Mouse (Mus musculus) MEL (cell line): Measurements from ENCODE around the gene Cym. TPM values are rescaled to one million over a fixed set of nuclear protein-coding genes. Genes with fewer than 3 reads are reported as not detected.

Experiments used
- DNase-seq: peaks from one replicate; pipeline ENCODE4 v3.0.0; 2011; ENCODE audit warnings: low read depth, low spot score
- H3K27ac ChIP-seq: 2 replicates; pipeline ENCODE4 v1.5.1; 2012; ENCODE audit warnings: low read depth, mild to moderate bottlenecking, control low read depth, low read length, moderate library complexity; ENCODE audit not compliant: control insufficient read depth
- H3K27me3 ChIP-seq, 2 experiments: fragments of 150-350 bp in 1 of 2; sonication (generic) in 1 of 2; 2 replicates each; pipeline ENCODE4 v1.6.1; 2012; ENCODE audit warnings: low read length in 2 of 2, mild to moderate bottlenecking in 2 of 2, improper control_type of control experiment in 1 of 2, moderate library complexity in 1 of 2; ENCODE audit not compliant: insufficient read depth in 2 of 2, control insufficient read depth in 1 of 2
- H3K36me3 ChIP-seq, 2 experiments: 2 replicates each; pipeline ENCODE4 v1.6.1; 2012 to 2014; ENCODE audit warnings: low read length in 2 of 2, improper control_type of control experiment in 1 of 2, inconsistent platforms in 1 of 2, mild to moderate bottlenecking in 1 of 2; ENCODE audit not compliant: insufficient read depth in 2 of 2, control insufficient read depth in 1 of 2
- H3K4me1 ChIP-seq, 2 experiments: fragments of 150-350 bp in 1 of 2; sonication (generic) in 1 of 2; 2 replicates each; pipeline ENCODE4 v1.6.1; 2012; ENCODE audit warnings: low read length in 2 of 2, improper control_type of control experiment in 1 of 2, mild to moderate bottlenecking in 1 of 2; ENCODE audit not compliant: insufficient read depth in 2 of 2, control insufficient read depth in 1 of 2
- H3K4me3 ChIP-seq, 2 experiments: fragments of 150-350 bp in 1 of 2; sonication (generic) in 1 of 2; 2 replicates each; pipeline ENCODE4 v1.5.1; 2012; ENCODE audit warnings: low read depth in 2 of 2, low read length in 2 of 2, mild to moderate bottlenecking in 2 of 2, moderate library complexity in 2 of 2, control low read depth in 1 of 2, improper control_type of control experiment in 1 of 2; ENCODE audit not compliant: control insufficient read depth in 1 of 2, insufficient read depth in 1 of 2
- H3K79me2 ChIP-seq: 2 replicates; pipeline ENCODE4 v1.6.1; 2012; ENCODE audit warnings: mild to moderate bottlenecking, low read length, moderate library complexity; ENCODE audit not compliant: control insufficient read depth, poor library complexity, insufficient read depth
- H3K9ac ChIP-seq: 2 replicates; pipeline ENCODE4 v1.6.1; 2012; ENCODE audit warnings: low read depth, mild to moderate bottlenecking, control low read depth, low read length, moderate library complexity; ENCODE audit not compliant: control insufficient read depth, poor library complexity, severe bottlenecking
- H3K9me3 ChIP-seq: fragments of 150-350 bp; sonication (generic); replicated peaks from 2 replicates; pipeline ENCODE4 v1.6.1; 2012; ENCODE audit warnings: mild to moderate bottlenecking, low read length, improper control_type of control experiment, moderate library complexity; ENCODE audit not compliant: insufficient read depth
- CTCF ChIP-seq, 3 experiments: IDR thresholded peaks in 2 of 3; conservative IDR thresholded peaks in 1 of 3; 2 replicates each; pipeline ENCODE4 v1.5.1; 2011 to 2012; ENCODE audit warnings: low read length in 3 of 3, low read depth in 2 of 3, mild to moderate bottlenecking in 2 of 3, improper control_type of control experiment in 1 of 3, inconsistent platforms in 1 of 3, mixed read lengths in 1 of 3, moderate library complexity in 1 of 3; ENCODE audit not compliant: control insufficient read depth in 1 of 3, insufficient read depth in 1 of 3, poor library complexity in 1 of 3, severe bottlenecking in 1 of 3
- ELF1 ChIP-seq: IDR thresholded peaks from 2 replicates; pipeline ENCODE4 v1.6.1; 2014; ENCODE audit warnings: low read depth, mild to moderate bottlenecking, inconsistent platforms, low read length, improper control_type of control experiment, moderate library complexity
- ETS1 ChIP-seq: IDR thresholded peaks from 2 replicates; pipeline ENCODE4 v1.6.1; 2012; ENCODE audit warnings: low read depth, mild to moderate bottlenecking, inconsistent platforms, low read length, improper control_type of control experiment, moderate library complexity
- GABPA ChIP-seq: IDR thresholded peaks from 2 replicates; pipeline ENCODE4 v1.6.1; 2012; ENCODE audit warnings: low read depth, mild to moderate bottlenecking, inconsistent platforms, low read length, improper control_type of control experiment, moderate library complexity
- MAZ ChIP-seq: IDR thresholded peaks from 2 replicates; pipeline ENCODE4 v1.6.1; 2012; ENCODE audit warnings: low read depth, mild to moderate bottlenecking, inconsistent platforms, low read length, improper control_type of control experiment
- MYB ChIP-seq: IDR thresholded peaks from 2 replicates; pipeline ENCODE4 v1.6.1; 2011; ENCODE audit warnings: mild to moderate bottlenecking, low read depth, low read length, improper control_type of control experiment
- NRF1 ChIP-seq: IDR thresholded peaks from 2 replicates; pipeline ENCODE4 v1.6.1; 2014; ENCODE audit warnings: low read depth, mild to moderate bottlenecking, inconsistent platforms, low read length, improper control_type of control experiment, moderate library complexity; ENCODE audit not compliant: poor library complexity, insufficient read depth, severe bottlenecking
- POLR2AphosphoS5 ChIP-seq: IDR thresholded peaks from 2 replicates; pipeline ENCODE4 v1.6.1; 2012; ENCODE audit warnings: low read depth, borderline replicate concordance, mild to moderate bottlenecking, inconsistent platforms, low read length, moderate library complexity, mixed read lengths
- SIN3A ChIP-seq: IDR thresholded peaks from 2 replicates; pipeline ENCODE4 v1.6.1; 2012; ENCODE audit warnings: low read length, improper control_type of control experiment, inconsistent platforms
- TCF12 ChIP-seq: IDR thresholded peaks from 2 replicates; pipeline ENCODE4 v1.6.1; 2014; ENCODE audit warnings: low read depth, mild to moderate bottlenecking, inconsistent platforms, low read length, improper control_type of control experiment, moderate library complexity
- UBTF ChIP-seq: IDR thresholded peaks from 2 replicates; pipeline ENCODE4 v1.6.1; 2012; ENCODE audit warnings: low read depth, mild to moderate bottlenecking, inconsistent platforms, low read length, improper control_type of control experiment, moderate library complexity, borderline replicate concordance; ENCODE audit not compliant: insufficient read depth
- USF2 ChIP-seq, 2 experiments: IDR thresholded peaks; 2 replicates each; pipeline ENCODE4 v1.6.1; 2011 to 2012; ENCODE audit warnings: improper control_type of control experiment in 2 of 2, low read length in 2 of 2, borderline replicate concordance in 1 of 2, inconsistent platforms in 1 of 2, low read depth in 1 of 2, mild to moderate bottlenecking in 1 of 2; ENCODE audit not compliant: insufficient read depth in 1 of 2
- ZC3H11A ChIP-seq: IDR thresholded peaks from 2 replicates; pipeline ENCODE4 v1.6.1; 2012; ENCODE audit warnings: low read depth, mild to moderate bottlenecking, inconsistent platforms, low read length, improper control_type of control experiment
- ZKSCAN1 ChIP-seq: IDR thresholded peaks from 2 replicates; pipeline ENCODE4 v1.6.1; 2012; ENCODE audit warnings: low read depth, mild to moderate bottlenecking, inconsistent platforms, low read length, improper control_type of control experiment, moderate library complexity
- ZMIZ1 ChIP-seq: IDR thresholded peaks from 2 replicates; pipeline ENCODE4 v1.6.1; 2012; ENCODE audit warnings: low read depth, mild to moderate bottlenecking, inconsistent platforms, low read length, improper control_type of control experiment, moderate library complexity
- ZNF384 ChIP-seq: IDR thresholded peaks from 2 replicates; pipeline ENCODE4 v1.6.1; 2012; ENCODE audit warnings: low read depth, mild to moderate bottlenecking, inconsistent platforms, low read length, improper control_type of control experiment
- polyA plus RNA-seq, 2 experiments: library from polyadenylated mRNA; stranded (reverse) in 1 of 2; unstranded in 1 of 2; fragments of >175 nt in 1 of 2; fragments of >200 nt in 1 of 2; gene quantifications; 2 replicates each; pipeline versions ENCODE4 v1.2.1 to v1.2.4; 2012; ENCODE audit warnings: low replicate concordance in 2 of 2, low read depth in 1 of 2; ENCODE audit not compliant: insufficient read length in 2 of 2, insufficient read depth in 1 of 2, missing spikeins in 1 of 2
- total RNA-seq: library from RNA; depleted of rRNA; stranded (reverse); fragments of 300-350 nt; gene quantifications from 2 replicates; pipeline ENCODE4 v1.2.3, GENCODE M21; 2012

Cym gene
- total and polyA plus RNA-seq, 3 experiments, result 0.08 TPM; not detected in 2

DNA sequence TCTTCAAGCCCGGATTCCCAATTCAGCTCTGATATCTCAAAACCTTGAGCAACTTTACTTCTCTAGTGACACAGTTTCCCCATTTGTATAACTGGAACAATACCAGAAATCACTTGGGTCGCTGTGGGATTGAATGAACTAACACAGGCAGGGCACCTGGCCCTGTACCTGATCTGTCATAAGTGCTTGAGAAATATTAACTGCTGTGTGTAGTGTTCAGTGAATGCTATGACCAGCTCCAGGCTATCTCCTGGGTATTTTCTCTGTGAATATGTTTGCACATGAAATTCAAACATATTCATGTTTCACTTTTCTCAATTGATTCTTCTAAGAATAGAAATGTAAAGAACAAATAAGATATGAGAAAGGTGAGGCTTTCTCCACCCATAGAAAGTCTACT, 40.7 kb downstream of the Cym start:
- no peaks in the 10 kb centered on the region for H3K9me3 ChIP-seq
- no peak overlapping the region for H3K4me3 ChIP-seq
- H3K9ac ChIP-seq, result no peak overlapping the region
- no peaks in the 10 kb centered on the region for H3K36me3 ChIP-seq
- no peaks in the 10 kb centered on the region for H3K4me1 ChIP-seq
- TF ChIP-seq ETS1 (no peak), CTCF (IDR thresholded peaks at IDR 0.05 in 2 of 3, conservative IDR thresholded peaks at IDR 0.05 in 1 of 3; ENCODE audit: control insufficient read depth in 1 of 3, insufficient read depth in 1 of 3, low read depth in 2 of 3, low read length in 3 of 3, poor library complexity in 1 of 3, severe bottlenecking in 1 of 3) (no peak)
- no peaks in the 10 kb centered on the region for H3K79me2 ChIP-seq
- no peak for DNase-seq
- no peaks in the 10 kb centered on the region for H3K27me3 ChIP-seq
- H3K27ac ChIP-seq, result no peak overlapping the region

DNA sequence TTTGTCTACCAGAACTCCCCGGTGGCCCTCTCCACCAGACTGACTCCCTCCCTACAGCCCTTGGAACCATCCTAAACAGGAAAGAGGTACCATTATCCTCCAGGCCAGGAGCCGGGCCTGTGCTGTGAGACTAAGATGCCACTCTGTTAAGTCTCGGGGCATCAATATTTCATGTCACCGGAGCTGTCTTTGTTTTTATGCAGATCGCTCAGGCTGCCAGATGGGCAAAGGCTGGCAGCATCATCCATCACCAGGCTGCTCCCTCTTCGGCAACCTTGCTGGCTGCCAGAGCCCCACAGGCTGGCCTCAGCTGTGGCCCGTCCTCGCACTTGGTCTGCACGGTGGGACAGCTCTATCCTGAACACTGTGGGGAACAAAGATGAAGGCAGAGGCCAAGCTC, 45.0 kb downstream of the Cym start:
- no peaks in the 10 kb centered on the region for H3K9me3 ChIP-seq
- H3K27me3 ChIP-seq, result no peaks in the 10 kb centered on the region
- H3K9ac ChIP-seq, result no peak overlapping the region
- no peak for TF ChIP-seq UBTF
- no peak for TF ChIP-seq NRF1
- TF ChIP-seq ZMIZ1, result no peak
- no peak overlapping the region for H3K4me3 ChIP-seq
- H3K79me2 ChIP-seq, result no peaks in the 10 kb centered on the region
- no peak for DNase-seq
- H3K36me3 ChIP-seq, result no peaks in the 10 kb centered on the region
- no peak overlapping the region for H3K27ac ChIP-seq
- H3K4me1 ChIP-seq, result no peaks in the 10 kb centered on the region

DNA sequence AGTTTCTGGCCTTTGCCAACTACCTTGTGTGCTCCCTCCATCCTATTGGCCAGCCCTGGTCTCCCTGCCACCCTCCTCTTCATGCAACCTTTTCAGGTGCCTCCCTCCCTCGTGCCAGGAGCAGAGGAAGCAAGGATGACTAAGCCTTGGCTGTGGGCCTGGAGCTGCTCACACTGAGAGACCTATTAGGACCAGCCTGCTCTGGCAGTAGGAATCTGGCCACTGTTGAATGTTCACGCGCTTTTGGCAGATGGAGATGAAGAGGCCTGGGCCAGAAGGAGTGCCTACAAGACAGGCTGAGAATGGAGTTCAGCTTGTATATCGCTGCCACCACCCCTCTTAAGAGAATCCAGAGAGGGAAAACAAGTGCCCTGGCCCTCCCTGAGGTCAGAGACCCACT, 46.0 kb downstream of the Cym start:
- H3K36me3 ChIP-seq, result no peaks in the 10 kb centered on the region
- TF ChIP-seq ZKSCAN1 (no peak), MAZ (no peak), GABPA (no peak), ZC3H11A (no peak), UBTF (no peak), POLR2AphosphoS5 (no peak), CTCF (IDR thresholded peaks at IDR 0.05 in 2 of 3, conservative IDR thresholded peaks at IDR 0.05 in 1 of 3; ENCODE audit: control insufficient read depth in 1 of 3, insufficient read depth in 1 of 3, low read depth in 2 of 3, low read length in 3 of 3, poor library complexity in 1 of 3, severe bottlenecking in 1 of 3) (no peak), USF2 (IDR thresholded peaks at IDR 0.05; ENCODE audit: borderline replicate concordance in 1 of 2, insufficient read depth in 1 of 2, low read depth in 1 of 2, low read length in 2 of 2) (no peak), MYB (no peak), ELF1 (no peak), NRF1 (no peak), TCF12 (no peak), ZNF384 (no peak), SIN3A (no peak)
- TF ChIP-seq, all 39 proteins: peak for 0
- Histone ChIP-seq H3K27ac (no peak overlapping the region), H3K9ac (no peak overlapping the region), H3K27me3 (no peaks in the 10 kb centered on the region), H3K9me3 (no peaks in the 10 kb centered on the region), H3K4me3 (no peak overlapping the region), H3K4me1 (no peaks in the 10 kb centered on the region), H3K79me2 (no peaks in the 10 kb centered on the region)
- DNase-seq, result no peak
